Mouse (Mus musculus): Measurements from ENCODE around the gene Aes.

Aes gene

GRCm38 (mm10) chr10:81565257-81566228 is 6.3 kb downstream of the Aes start:
- CTCF ChIA-PET, result interaction anchor here (0.6 to 1.2 kb wide), 3 partner anchors 9 to 1502 kb away, joined by 3 to 5 read pairs (median 3); partner anchors contain the start of gene Tle2

- CTCF ChIA-PET, result interaction anchor here (0.8 kb wide), 1 partner anchor 18 kb away, joined by 3 read pairs; no protein-coding TSS in a partner anchor
Observed at GRCm38 (mm10) chr10:81568381-81569191, 9.3 kb downstream of the Aes start.

GRCm38 (mm10) chr10:81569507-81570237 is 10.4 kb downstream of the Aes start:
- CTCF ChIA-PET, result interaction anchor here (0.8 kb wide), 2 partner anchors 8 to 19 kb away, joined by 3 read pairs; no protein-coding TSS in a partner anchor

- CTCF ChIA-PET, result interaction anchor here (0.6 to 1.5 kb wide), 4 partner anchors 9 to 136 kb away, joined by 3 to 4 read pairs (median 4); partner anchors contain the start of gene Tle6
Observed at GRCm38 (mm10) chr10:81570238-81570800, 11.0 kb downstream of the Aes start.

- CTCF ChIA-PET, result interaction anchor here (0.6 to 1.5 kb wide), 3 partner anchors 29 to 137 kb away, joined by 3 to 4 read pairs (median 4); partner anchors contain the start of gene Tle6
Observed at GRCm38 (mm10) chr10:81570831-81571500, 11.7 kb downstream of the Aes start.

GRCm38 (mm10) chr10:81571501-81571876 is 12.2 kb downstream of the Aes start:
- CTCF ChIA-PET, result interaction anchor here (1.3 to 1.5 kb wide), 2 partner anchors 29 to 34 kb away, joined by 3 to 4 read pairs; partner anchors contain the start of gene Tle6

GRCm38 (mm10) chr10:81572133-81572671 is 12.9 kb downstream of the Aes start:
- CTCF ChIA-PET, result no interaction called here

- CTCF ChIA-PET, result no interaction called here
Observed at GRCm38 (mm10) chr10:81572975-81573374, 13.7 kb downstream of the Aes start.

- CTCF ChIA-PET, result interaction anchor here (0.5 to 1.2 kb wide), 2 partner anchors 10 to 14 kb away, joined by 3 to 5 read pairs; no protein-coding TSS in a partner anchor
Observed at GRCm38 (mm10) chr10:81574081-81575056, 15.1 kb downstream of the Aes start, which contains the start of gene Tle2. Gene Tle2 (plus strand): TSS chr10:81574561.

- CTCF ChIA-PET, result interaction anchor here (0.5 kb wide), 1 partner anchor 14 kb away, joined by 3 read pairs; no protein-coding TSS in a partner anchor
Observed at GRCm38 (mm10) chr10:81575208-81575631, 15.9 kb downstream of the Aes start.

- CTCF ChIA-PET, result interaction anchor here (0.6 kb wide), 1 partner anchor 27 kb away, joined by 13 read pairs; no protein-coding TSS in a partner anchor
Observed at GRCm38 (mm10) chr10:81575695-81576094, 16.4 kb downstream of the Aes start.

- CTCF ChIA-PET, result no interaction called here
Observed at GRCm38 (mm10) chr10:81579967-81580366, 20.7 kb downstream of the Aes start.

- CTCF ChIA-PET, result no interaction called here
Observed at GRCm38 (mm10) chr10:81580441-81581070, 21.3 kb downstream of the Aes start.

- CTCF ChIA-PET, result no interaction called here
Observed at GRCm38 (mm10) chr10:81583347-81583746, 24.1 kb downstream of the Aes start.

- CTCF ChIA-PET, result no interaction called here
Observed at GRCm38 (mm10) chr10:81588739-81589138, 29.5 kb downstream of the Aes start.

- CTCF ChIA-PET, result no interaction called here
Observed at GRCm38 (mm10) chr10:81591846-81592245, 32.6 kb downstream of the Aes start.

- CTCF ChIA-PET, result no interaction called here
Observed at GRCm38 (mm10) chr10:81592631-81593030, 33.3 kb downstream of the Aes start.

- CTCF ChIA-PET, result no interaction called here
Observed at GRCm38 (mm10) chr10:81593223-81593622, 33.9 kb downstream of the Aes start.

Measured in spleen, embryonic (tissue).